Mouse (Mus musculus) intestine, embryonic 14.5 days (tissue): Measurements from ENCODE around the gene Heatr5a. TPM values are rescaled to one million over a fixed set of nuclear protein-coding genes. Genes with fewer than 3 reads are reported as not detected.

Source experiments
- ATAC-seq: fragments of 200-750 bp; cut with Nextera tagmentation; replicated peaks from 2 replicates; pipeline ENCODE4 v1.8.0; 2017; ENCODE audit warnings: low read depth, moderate number of reproducible peaks, moderate TSS enrichment, moderate library complexity; ENCODE audit not compliant: low FRiP score, low TSS enrichment
- DNase-seq: peaks from one replicate; pipeline ENCODE4 v3.0.0-alpha.2; 2018; ENCODE audit warnings: low spot score
- H3K27ac ChIP-seq: fragments of 300-500 bp; sonication (generic); 2 replicates; pipeline ENCODE4 v1.5.1; 2014; ENCODE audit warnings: low read depth, mild to moderate bottlenecking, control low read depth
- H3K27me3 ChIP-seq: fragments of 300-500 bp; sonication (generic); replicated peaks from 2 replicates; pipeline ENCODE4 v1.6.1; 2014; ENCODE audit warnings: low read length, control low read depth; ENCODE audit not compliant: control insufficient read depth, insufficient read depth
- H3K36me3 ChIP-seq: fragments of 300-500 bp; sonication (generic); 2 replicates; pipeline ENCODE4 v1.6.1; 2014; ENCODE audit warnings: low read length, control low read depth; ENCODE audit not compliant: control insufficient read depth, insufficient read depth
- H3K4me1 ChIP-seq: fragments of 300-500 bp; sonication (generic); replicated peaks from 2 replicates; pipeline ENCODE4 v1.6.1; 2014; ENCODE audit warnings: low read length, control low read depth, mixed read lengths; ENCODE audit not compliant: control insufficient read depth, insufficient read depth
- H3K4me2 ChIP-seq: fragments of 300-500 bp; sonication (generic); 2 replicates; pipeline ENCODE4 v1.6.1; 2014; ENCODE audit warnings: low read length
- H3K4me3 ChIP-seq: fragments of 300-500 bp; sonication (generic); 2 replicates; pipeline ENCODE4 v1.5.1; 2014; ENCODE audit warnings: low read depth, low read length, control low read depth, mixed read lengths
- H3K9ac ChIP-seq: fragments of 300-500 bp; sonication (generic); 2 replicates; pipeline ENCODE4 v1.6.1; 2014; ENCODE audit warnings: mild to moderate bottlenecking, low read length
- H3K9me3 ChIP-seq: fragments of 300-500 bp; sonication (generic); 2 replicates; pipeline ENCODE4 v1.6.1; 2016; ENCODE audit warnings: low read length, control low read depth; ENCODE audit not compliant: control insufficient read depth
- WGBS: fragments of 180-500 bp; shearing (Covaris S2); extraction: QIAGEN DNeasy Blood & Tissue Kit; methylation state at CpG from one replicate; pipeline ENCODE4 v1.1.7; 2014; 5-methylcytosine and 5-hydroxymethylcytosine counted together
- polyA plus RNA-seq: library from polyadenylated mRNA; unstranded; fragments of >200 nt; fragmentation: Nextera tagmentation; extraction: Ambion mirVana; gene quantifications from 2 replicates; pipeline ENCODE4 v1.2.1, GENCODE M21; 2014

Gene Heatr5a
- polyA plus RNA-seq, 1 experiment from 2014 or later = 15.0 TPM

- Histone ChIP-seq H3K4me2 (peak within 1 kb of the TSS; percentile 73), H3K27me3 (no peaks in the 10 kb centered on the region), H3K9ac (peak within 1 kb of the TSS; percentile 86), H3K4me3 (peak within 1 kb of the TSS; percentile 88), H3K27ac (peak within 1 kb of the TSS; percentile 75), H3K4me1 (no peaks in the 10 kb centered on the region), H3K9me3 (no peaks in the 10 kb centered on the region), H3K36me3 (peaks cover 4% of the 10 kb centered on the region; the same call in 1 of the 2 replicates)
- DNase-seq (peak; percentile 96), ATAC-seq (peak; percentile 98)
- WGBS = 2% methylated on average over 44 of the region's 46 CpGs
Observed at GRCm38 (mm10) chr12:52005877-52006632, 34.9 kb upstream of the Heatr5a start, which contains the start of gene Dtd2. Dtd2 (minus strand) TSS chr12:52006501.

- H3K4me1 ChIP-seq = no peaks in the 10 kb centered on the region
- no peaks in the 10 kb centered on the region for H3K9me3 ChIP-seq
- no peak for ATAC-seq
- H3K27ac ChIP-seq = no peak overlapping the region
- H3K4me3 ChIP-seq = no peak overlapping the region
- WGBS = 88% methylated on average over 3 of the region's 3 CpGs
- H3K36me3 ChIP-seq = peaks cover 23% of the 10 kb centered on the region
- no peak overlapping the region for H3K4me2 ChIP-seq
- H3K9ac ChIP-seq = no peak overlapping the region
- no peak for DNase-seq
- H3K27me3 ChIP-seq = no peaks in the 10 kb centered on the region
Observed at GRCm38 (mm10) chr12:52002746-52003145, 31.6 kb upstream of the Heatr5a start.

GRCm38 (mm10) chr12:52001544-52001943 is 30.4 kb upstream of the Heatr5a start:
- H3K4me1 ChIP-seq = no peaks in the 10 kb centered on the region
- no peaks in the 10 kb centered on the region for H3K27me3 ChIP-seq
- 23% methylated on average over 4 of the region's 4 CpGs for WGBS
- H3K4me2 ChIP-seq = no peak overlapping the region
- H3K9ac ChIP-seq = no peak overlapping the region
- ATAC-seq (0 out of 2 replicates have a peak, but pooled peaks have one; percentile 16), DNase-seq (peak; percentile 61)
- H3K27ac ChIP-seq = no peak overlapping the region
- H3K36me3 ChIP-seq = peaks cover 32% of the 10 kb centered on the region
- no peaks in the 10 kb centered on the region for H3K9me3 ChIP-seq
- H3K4me3 ChIP-seq = no peak overlapping the region

- H3K27ac ChIP-seq = no peak overlapping the region
- no peak overlapping the region for H3K4me2 ChIP-seq
- H3K4me3 ChIP-seq = no peak overlapping the region
- no peak overlapping the region for H3K9ac ChIP-seq
- H3K36me3 ChIP-seq = peaks cover 28% of the 10 kb centered on the region
- H3K27me3 ChIP-seq = no peaks in the 10 kb centered on the region
- DNase-seq (no peak), ATAC-seq (no peak)
- WGBS = 83% methylated on average over 9 of the region's 9 CpGs
- no peaks in the 10 kb centered on the region for H3K4me1 ChIP-seq
- H3K9me3 ChIP-seq = no peaks in the 10 kb centered on the region
Observed at GRCm38 (mm10) chr12:51998366-51998932, 27.3 kb upstream of the Heatr5a start.

GRCm38 (mm10) chr12:51995738-51996536 is 24.8 kb upstream of the Heatr5a start:
- H3K36me3 ChIP-seq = peaks cover 28% of the 10 kb centered on the region
- no peak overlapping the region for H3K4me3 ChIP-seq
- H3K27ac ChIP-seq = no peak overlapping the region
- ATAC-seq (no peak), DNase-seq (no peak)
- H3K4me1 ChIP-seq = no peaks in the 10 kb centered on the region
- H3K9me3 ChIP-seq = no peaks in the 10 kb centered on the region
- no peaks in the 10 kb centered on the region for H3K27me3 ChIP-seq
- WGBS = 77% methylated on average over 1 of the region's 1 CpGs
- H3K4me2 ChIP-seq = no peak overlapping the region
- no peak overlapping the region for H3K9ac ChIP-seq

GRCm38 (mm10) chr12:51990629-51991028 is 19.5 kb upstream of the Heatr5a start:
- H3K9me3 ChIP-seq = no peaks in the 10 kb centered on the region
- ATAC-seq (no peak), DNase-seq (no peak)
- no peaks in the 10 kb centered on the region for H3K36me3 ChIP-seq
- no peak overlapping the region for H3K27ac ChIP-seq
- no peak overlapping the region for H3K9ac ChIP-seq
- H3K4me3 ChIP-seq = no peak overlapping the region
- no peaks in the 10 kb centered on the region for H3K4me1 ChIP-seq
- WGBS = 75% methylated on average over 2 of the region's 2 CpGs
- H3K27me3 ChIP-seq = no peaks in the 10 kb centered on the region
- H3K4me2 ChIP-seq = no peak overlapping the region

- Histone ChIP-seq H3K9me3 (no peaks in the 10 kb centered on the region), H3K4me1 (no peaks in the 10 kb centered on the region), H3K9ac (no peak overlapping the region), H3K27me3 (no peaks in the 10 kb centered on the region), H3K36me3 (no peaks in the 10 kb centered on the region), H3K4me3 (no peak overlapping the region), H3K4me2 (no peak overlapping the region), H3K27ac (no peak overlapping the region)
- DNase-seq (no peak), ATAC-seq (no peak)
- 87% methylated on average over 5 of the region's 5 CpGs for WGBS
Observed at GRCm38 (mm10) chr12:51988536-51988935, 17.4 kb upstream of the Heatr5a start.

- no peaks in the 10 kb centered on the region for H3K36me3 ChIP-seq
- H3K9me3 ChIP-seq = no peaks in the 10 kb centered on the region
- DNase-seq = no peak
- H3K9ac ChIP-seq = no peak overlapping the region
- no peaks in the 10 kb centered on the region for H3K27me3 ChIP-seq
- H3K4me1 ChIP-seq = no peaks in the 10 kb centered on the region
- ATAC-seq = no peak
- no peak overlapping the region for H3K4me3 ChIP-seq
- H3K4me2 ChIP-seq = no peak overlapping the region
- 51% methylated on average over 4 of the region's 4 CpGs for WGBS
- H3K27ac ChIP-seq = no peak overlapping the region
Observed at GRCm38 (mm10) chr12:51985826-51986225, 14.7 kb upstream of the Heatr5a start.
